ENCODE assay signal across 9 mouse cellular contexts in genomic region chr16:45630347-45630960, GRCm38 (mm10). TPM values are rescaled to one million over a fixed set of nuclear protein-coding genes. Genes with fewer than 3 reads are reported as not detected.
A peak's percentile ranks its signal among the peaks of the same experiment; 100 is the strongest.
DNase-seq lines count a peak whose midpoint lies in the region; ATAC-seq and TF ChIP-seq lines count a peak whose summit lies in the region.
"Had no signal": no experiment of that assay in that cellular context is flagged by ENCODE, and none has a peak within 500 bp of the region (broad histone marks: within the 10 kb centered on the region; RNA-seq: fewer than 3 reads in every experiment).

No protein-coding gene starts in this region.

- H3K9ac ChIP-seq in ES-Bruce4 (ENCODE audit: low read depth, poor library complexity, severe bottlenecking): no peak overlapping the region
- no peak overlapping the region for H3K9ac ChIP-seq in forebrain, embryonic 11.5 days (ENCODE audit: low read length)
- no peak overlapping the region for H3K9ac ChIP-seq in lung, embryonic 16.5 days (ENCODE audit: low read length)

- TF ChIP-seq EP300 in ES-Bruce4 (IDR thresholded peaks at IDR 0.05; ENCODE audit: insufficient read depth, low read depth, low read length): no peak

- H3K4me2 ChIP-seq in forebrain, embryonic 11.5 days (ENCODE audit: low read depth, low read length, severe bottlenecking): no peak overlapping the region
- H3K4me2 ChIP-seq in lung, embryonic 16.5 days (ENCODE audit: low read depth, low read length): no peak overlapping the region

- WGBS in forebrain, embryonic 11.5 days: 60% methylated on average over 5 of the region's 5 CpGs
- WGBS in hindbrain, embryonic 10.5 days: 59% methylated on average over 5 of the region's 5 CpGs
- WGBS in lung, embryonic 16.5 days: 54% methylated on average over 5 of the region's 5 CpGs

- no peaks in the 10 kb centered on the region for H3K4me1 ChIP-seq in ES-Bruce4 (ENCODE audit: control insufficient read depth, insufficient read depth, low read length)
- no peaks in the 10 kb centered on the region for H3K4me1 ChIP-seq in forebrain, embryonic 11.5 days (replicated peaks; ENCODE audit: control insufficient read depth, insufficient read depth, low read length)
- no peaks in the 10 kb centered on the region for H3K4me1 ChIP-seq in hindbrain, embryonic 10.5 days (replicated peaks)
- no peaks in the 10 kb centered on the region for H3K4me1 ChIP-seq in lung, embryonic 16.5 days (replicated peaks; ENCODE audit: control insufficient read depth, insufficient read depth, low read length)

- no peaks in the 10 kb centered on the region for H3K9me3 ChIP-seq in ES-Bruce4 (replicated peaks; ENCODE audit: control insufficient read depth, insufficient read depth, low read length, poor library complexity, severe bottlenecking)
- H3K9me3 ChIP-seq in forebrain, embryonic 11.5 days (ENCODE audit: control insufficient read depth, low read length): no peaks in the 10 kb centered on the region
- H3K9me3 ChIP-seq in hindbrain, embryonic 10.5 days: no peaks in the 10 kb centered on the region
- H3K9me3 ChIP-seq in lung, embryonic 16.5 days (ENCODE audit: control insufficient read depth, low read length): no peaks in the 10 kb centered on the region

- no peak for TF ChIP-seq POLR2A in ES-Bruce4 (IDR thresholded peaks at IDR 0.05; ENCODE audit: insufficient read depth, low read length)
- no peak for TF ChIP-seq POLR2A in brain, embryonic 14.5 days (IDR thresholded peaks at IDR 0.05; ENCODE audit: borderline replicate concordance, extremely low read depth, insufficient read depth, insufficient read length, poor library complexity, severe bottlenecking)

- H3K27ac ChIP-seq in ES-Bruce4 (ENCODE audit: insufficient read depth, low read length): no peak overlapping the region
- H3K27ac ChIP-seq in forebrain, embryonic 11.5 days (ENCODE audit: low read depth, low read length): no peak overlapping the region
- no peak overlapping the region for H3K27ac ChIP-seq in hindbrain, embryonic 10.5 days
- H3K27ac ChIP-seq in lung, embryonic 16.5 days (ENCODE audit: low read length): no peak overlapping the region

- H3K27me3 ChIP-seq in ES-Bruce4 (ENCODE audit: control insufficient read depth, insufficient read depth, low read length, poor library complexity, severe bottlenecking): no peaks in the 10 kb centered on the region
- H3K27me3 ChIP-seq in forebrain, embryonic 11.5 days (ENCODE audit: control insufficient read depth, insufficient read depth, low read length): no peaks in the 10 kb centered on the region
- no peaks in the 10 kb centered on the region for H3K27me3 ChIP-seq in hindbrain, embryonic 10.5 days (ENCODE audit: insufficient read depth, poor library complexity, severe bottlenecking)
- peaks cover 2% of the 10 kb centered on the region; the same call in 1 of the 2 replicates for H3K27me3 ChIP-seq in lung, embryonic 16.5 days (ENCODE audit: control insufficient read depth, insufficient read depth, low read depth, low read length)

- peak; percentile 82 for DNase-seq in brain, embryonic 14.5 days (ENCODE audit: low read depth)
- peak; percentile 72 for DNase-seq in forebrain, embryonic 11.5 days (ENCODE audit: low spot score)
- DNase-seq in hindbrain, embryonic 10.5 days (ENCODE audit: low spot score): peak; percentile 55
- DNase-seq in layer of hippocampus, adult 8-10 months (ENCODE audit: low spot score in 2 of 2): peak; percentile 40 to 64
- peak; percentile 62 for DNase-seq in ovary, postnatal 14 days (ENCODE audit: low spot score)
- peak; percentile 58 for DNase-seq in thymus, postnatal 0 days (ENCODE audit: low spot score)

- peak; percentile 69 for ATAC-seq in forebrain, embryonic 11.5 days (replicated peaks; ENCODE audit: low FRiP score)
- peak; percentile 66; the same call in 1 of the 2 replicates for ATAC-seq in lung, embryonic 16.5 days (ENCODE audit: low read depth)

- no peaks in the 10 kb centered on the region for H3K36me3 ChIP-seq in ES-Bruce4 (ENCODE audit: control insufficient read depth, insufficient read depth, low read length, poor library complexity, severe bottlenecking)
- no peaks in the 10 kb centered on the region for H3K36me3 ChIP-seq in forebrain, embryonic 11.5 days (ENCODE audit: control insufficient read depth, insufficient read depth, low read length)
- H3K36me3 ChIP-seq in hindbrain, embryonic 10.5 days: no peaks in the 10 kb centered on the region
- H3K36me3 ChIP-seq in lung, embryonic 16.5 days (ENCODE audit: control insufficient read depth, insufficient read depth, low read length): no peaks in the 10 kb centered on the region

- no peak overlapping the region for H3K4me3 ChIP-seq in ES-Bruce4 (ENCODE audit: low read depth, low read length)
- no peak overlapping the region for H3K4me3 ChIP-seq in forebrain, embryonic 11.5 days (ENCODE audit: low read depth, low read length)
- H3K4me3 ChIP-seq in hindbrain, embryonic 10.5 days: no peak overlapping the region
- H3K4me3 ChIP-seq in lung, embryonic 16.5 days (ENCODE audit: low read length): no peak overlapping the region

- TF ChIP-seq CTCF in ES-Bruce4 (IDR thresholded peaks at IDR 0.05; ENCODE audit: low read depth, low read length): peak; percentile 23
- peak; percentile 80; the same call in 1 of the 2 replicates for TF ChIP-seq CTCF in brain, embryonic 14.5 days (IDR thresholded peaks at IDR 0.05; ENCODE audit: borderline replicate concordance, extremely low read depth, insufficient read depth, insufficient read length)

RNA-seq across cellular contexts. Expression of gene Gcsam, which starts 20.3 kb away (rescaled TPM):
- polyA plus RNA-seq in ES-Bruce4 (2011; ENCODE audit: insufficient read depth, insufficient read length, low read depth, missing spikeins): not detected in 2 replicates
- polyA plus RNA-seq in brain, embryonic 14.5 days (2012; rRNA removed): 0.04 and 0.05 TPM in 2 replicates
- 0.13 TPM in 1 of 2 replicates, not detected in the other for polyA plus RNA-seq in forebrain, embryonic 11.5 days (2014; fragmentation: Nextera tagmentation; extraction: Ambion mirVana)
- polyA plus RNA-seq in hindbrain, embryonic 10.5 days (2016; fragmentation: Nextera tagmentation; extraction: Ambion mirVana): 0.08 TPM in 1 of 2 replicates, not detected in the other
- not detected for total RNA-seq in layer of hippocampus, adult 8-10 months (2022)
- polyA plus RNA-seq in lung, embryonic 16.5 days (2015; fragmentation: Nextera tagmentation; extraction: Ambion mirVana): 0.08 and 0.38 TPM in 2 replicates
- 0.95 and 0.96 TPM in 2 replicates for polyA plus RNA-seq in thymus, postnatal 0 days (2015; fragmentation: Nextera tagmentation; extraction: Ambion mirVana)
- polyA plus RNA-seq: frontal cortex, adult 2 months had no signal

RNA-seq across cellular contexts. Expression of gene BC016579, which starts 23.4 kb away (rescaled TPM):
- not detected in 2 replicates for polyA plus RNA-seq in ES-Bruce4 (2011; ENCODE audit: insufficient read depth, insufficient read length, low read depth, missing spikeins)
- polyA plus RNA-seq in brain, embryonic 14.5 days (2012; rRNA removed): 0.22 and 0.30 TPM in 2 replicates
- polyA plus RNA-seq in forebrain, embryonic 11.5 days (2014; fragmentation: Nextera tagmentation; extraction: Ambion mirVana): 0.20 TPM in 1 of 2 replicates, not detected in the other
- polyA plus RNA-seq in hindbrain, embryonic 10.5 days (2016; fragmentation: Nextera tagmentation; extraction: Ambion mirVana): not detected in 2 replicates
- under 1 TPM in 3 of 4 experiments, not detected in 1; 0.14 to 0.39 (median 0.18) TPM for total RNA-seq in layer of hippocampus, adult 8-10 months (2022)
- polyA plus RNA-seq in lung, embryonic 16.5 days (2015; fragmentation: Nextera tagmentation; extraction: Ambion mirVana): 0.25 and 0.29 TPM in 2 replicates
- polyA plus RNA-seq in thymus, postnatal 0 days (2015; fragmentation: Nextera tagmentation; extraction: Ambion mirVana): 0.28 and 0.34 TPM in 2 replicates
